Mouse (Mus musculus) frontal cortex, postnatal 14 days (tissue): ENCODE data around the gene AI987944.

Source experiments
- DNase-seq, 2 experiments: peaks; one replicate each; pipeline ENCODE4 v3.0.0; 2022; ENCODE audit warnings: low spot score in 2 of 2

AI987944 gene

GRCm38 (mm10) chr7:41393048-41393971 lies at the start of gene AI987944:
Gene AI987944, minus strand, starts transcription at chr7:41393379.
- DNase-seq = peak; percentile 71 to 74

GRCm38 (mm10) chr7:41394130-41394529 lies 951 bp upstream of the AI987944 start:
- no peak for DNase-seq
